Mouse (Mus musculus): ENCODE data around the gene Slc36a1.

Slc36a1 gene

DNA sequence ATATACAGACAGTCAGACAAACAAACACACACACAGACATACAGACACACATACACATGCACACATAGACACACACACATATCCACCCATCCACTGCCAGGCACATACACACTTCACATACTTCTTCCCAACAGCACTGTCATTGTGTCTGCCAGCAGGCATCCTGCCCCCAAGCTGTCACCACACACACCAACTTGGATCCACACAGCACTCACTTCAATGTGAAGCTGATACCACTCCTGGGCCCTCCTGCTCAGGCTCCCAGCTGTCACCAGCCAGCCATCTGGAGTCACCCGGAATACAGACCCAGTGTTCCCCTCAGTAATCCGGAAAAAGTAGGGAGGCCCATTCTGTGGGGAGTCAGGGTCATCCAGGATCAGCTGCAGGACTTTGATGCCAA lies 61.5 kb downstream of the Slc36a1 start:
- DNase-seq (ENCODE audit: extremely low spot score, low spot score), result no peak

DNA sequence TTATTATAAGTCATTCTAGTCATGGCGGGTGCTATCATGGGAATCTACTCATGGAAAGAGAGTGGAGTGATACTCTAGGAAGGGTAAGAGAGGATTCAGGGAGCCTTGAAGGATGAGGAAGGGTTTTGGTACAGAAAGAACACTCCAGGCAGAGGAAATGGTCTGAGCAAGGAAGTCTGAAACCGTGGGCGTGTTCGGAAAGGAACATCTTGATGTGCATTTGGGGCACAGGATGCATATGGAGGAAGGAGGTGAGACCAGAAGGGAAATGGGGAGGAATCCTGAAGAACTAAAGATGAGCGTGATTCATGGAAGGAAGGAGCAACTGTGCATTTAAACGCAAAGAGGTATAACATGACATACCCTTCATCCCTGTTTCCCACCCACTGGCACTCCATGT lies 64.4 kb downstream of the Slc36a1 start:
- DNase-seq (ENCODE audit: extremely low spot score, low spot score), result no peak

DNA sequence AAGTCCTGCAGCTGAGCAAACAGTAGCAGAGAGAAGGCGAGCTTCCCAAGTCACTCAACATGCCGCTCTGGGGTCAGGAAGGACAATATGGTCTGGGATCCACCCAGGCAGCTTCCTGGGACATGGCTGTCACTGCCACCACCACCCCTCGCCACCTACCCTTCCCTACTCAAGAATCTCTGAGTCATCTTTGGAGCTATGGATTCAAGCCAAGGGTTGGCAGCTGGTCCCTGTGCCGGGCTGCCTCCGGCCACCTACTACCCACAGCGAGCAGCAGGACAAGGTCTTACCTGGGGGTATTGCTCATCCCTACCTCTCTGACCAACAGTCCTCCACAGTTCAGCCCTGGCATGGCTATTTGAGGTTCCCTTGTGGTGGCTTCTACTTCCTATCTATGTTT lies 70.6 kb downstream of the Slc36a1 start:
- no peak for DNase-seq (ENCODE audit: extremely low spot score, low spot score)

Data from neural tube, embryonic 10.5 days (tissue).